Mouse (Mus musculus) gastrocnemius, adult 2 months (tissue): ENCODE results near the gene Hils1. TPM values are rescaled to one million over a fixed set of nuclear protein-coding genes. Genes with fewer than 3 reads are reported as not detected.
A peak's percentile ranks its signal among the peaks of the same experiment; 100 is the strongest.

Experiments
- DNase-seq: peaks from one replicate; pipeline ENCODE4 v3.0.0; 2022
- H3K27ac ChIP-seq: fragments of 200-600 bp; 2 replicates; pipeline ENCODE4 v1.8.1; 2022; ENCODE audit warnings: mild to moderate bottlenecking
- H3K4me3 ChIP-seq: fragments of 200-600 bp; 2 replicates; pipeline ENCODE4 v1.8.1; 2022; ENCODE audit warnings: mild to moderate bottlenecking, moderate library complexity
- CTCF ChIP-seq: fragments of 200-600 bp; IDR thresholded peaks from 2 replicates; pipeline ENCODE4 v1.8.1; 2022; ENCODE audit warnings: antibody characterized with exemption, mild to moderate bottlenecking, moderate library complexity
- intact Hi-C: fragments of 180-260 bp; cut with DNase I; formaldehyde crosslinking; loops from one replicate; pipeline ENCODE4 v1.15.1; 2025
- long read RNA-seq, 2 experiments: library from polyadenylated mRNA; stranded (forward); transcript quantifications; one replicate each; pipeline ENCODE4 v2.0.0; 2021
- total RNA-seq, 2 experiments: library from RNA; stranded (reverse); gene quantifications; 2 replicates each; pipeline ENCODE4 v1.2.3; 2021

Hils1 gene
- total RNA-seq: not detected
- long read RNA-seq, experiment 1: 0 reads
- long read RNA-seq, experiment 2: 0 reads

GRCm38 (mm10) chr11:94967419-94967818 is at the start of gene Hils1:
Gene Hils1 (plus strand): TSS chr11:94967593.
- TF ChIP-seq CTCF: no peak
- no peak for DNase-seq
- intact Hi-C loops: no loop called here
- Histone ChIP-seq H3K4me3 (no peak within 1 kb of the TSS), H3K27ac (no peak within 1 kb of the TSS)

GRCm38 (mm10) chr11:94917717-94918116 is 49.7 kb upstream of the Hils1 start:
- intact Hi-C loops: no loop called here
- no peak; the same call in 1 of the 2 replicates for TF ChIP-seq CTCF
- Histone ChIP-seq H3K4me3 (no peak overlapping the region), H3K27ac (peak overlapping the region; percentile 36; the same call in 1 of the 2 replicates)
- no peak for DNase-seq

DNA sequence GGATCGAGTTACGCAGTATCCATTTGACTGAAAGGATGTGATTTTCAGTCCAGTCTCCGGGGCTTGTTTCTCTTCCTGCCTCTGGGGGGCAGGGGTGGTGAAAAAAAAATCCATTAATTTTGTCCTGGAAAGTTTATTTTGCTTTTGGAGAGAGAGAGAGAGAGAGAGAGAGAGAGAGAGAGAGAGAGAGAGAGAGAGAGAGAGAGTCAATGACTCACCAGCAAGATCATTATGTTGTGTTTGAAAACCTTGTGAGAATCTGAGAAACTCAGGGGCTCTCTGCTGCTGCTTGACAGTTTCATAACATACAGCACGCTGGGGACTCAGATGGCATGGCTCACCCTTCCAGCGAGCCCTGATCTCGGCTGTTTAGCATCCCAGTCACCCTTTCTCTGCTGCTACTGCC is 46.4 kb upstream of the Hils1 start:
- intact Hi-C loops: no loop called here
- Histone ChIP-seq H3K4me3 (no peak overlapping the region), H3K27ac (peak overlapping the region; percentile 46)
- DNase-seq: no peak
- peak; percentile 12; the same call in 1 of the 2 replicates for TF ChIP-seq CTCF

- no peak overlapping the region for H3K27ac ChIP-seq
- TF ChIP-seq CTCF: no peak
- H3K4me3 ChIP-seq: no peak overlapping the region
- DNase-seq: no peak
- intact Hi-C loops: no loop called here
Observed at GRCm38 (mm10) chr11:94924977-94925376, 42.4 kb upstream of the Hils1 start.

DNA sequence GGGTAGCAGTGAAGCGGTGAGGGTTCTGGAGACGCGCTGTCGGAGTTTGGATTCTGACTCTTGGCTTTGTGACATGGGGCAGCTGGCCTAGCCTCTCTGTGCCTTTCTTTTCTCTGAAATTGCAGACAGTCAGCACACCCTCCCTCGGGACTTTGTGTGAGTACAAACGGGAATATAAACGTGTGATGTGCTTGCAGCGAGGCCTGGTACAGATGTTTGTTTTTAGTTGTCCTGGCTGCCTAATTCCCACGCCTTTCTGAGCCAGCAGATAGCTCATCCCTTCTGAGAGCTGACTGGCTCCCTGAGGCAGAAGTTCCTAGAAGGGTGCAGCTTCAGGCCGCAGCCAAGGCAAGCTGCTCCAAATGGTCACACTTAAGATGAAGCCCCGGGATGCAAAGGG is 41.0 kb upstream of the Hils1 start:
- intact Hi-C loops: no loop called here
- peak; percentile 63 for DNase-seq

GRCm38 (mm10) chr11:94927771-94928291 is 39.6 kb upstream of the Hils1 start:
- Histone ChIP-seq H3K4me3 (0 out of 2 replicates have a peak overlapping the region, but pooled peaks have one; percentile 3), H3K27ac (peak overlapping the region; percentile 87)
- no peak for TF ChIP-seq CTCF
- peak; percentile 57 for DNase-seq
- intact Hi-C loops: no loop called here

More for the DNA sequence above, 41.0 kb upstream of the Hils1 start:
- TF ChIP-seq CTCF: no peak
- Histone ChIP-seq H3K4me3 (no peak overlapping the region), H3K27ac (peak overlapping the region; percentile 54)

- DNase-seq: peak; percentile 95
- H3K27ac ChIP-seq: peak overlapping the region; percentile 87
- H3K4me3 ChIP-seq: peak overlapping the region; percentile 52
- no peak for TF ChIP-seq CTCF
- intact Hi-C loops: no loop called here
Observed at GRCm38 (mm10) chr11:94928820-94929219, 38.6 kb upstream of the Hils1 start.

GRCm38 (mm10) chr11:94929599-94929998 is 37.8 kb upstream of the Hils1 start:
- H3K27ac ChIP-seq: peak overlapping the region; percentile 87
- intact Hi-C loops: no loop called here
- no peak for DNase-seq
- no peak for TF ChIP-seq CTCF
- H3K4me3 ChIP-seq: 0 out of 2 replicates have a peak overlapping the region, but pooled peaks have one; percentile 3

GRCm38 (mm10) chr11:94930151-94930550 is 37.2 kb upstream of the Hils1 start:
- intact Hi-C loops: no loop called here
- DNase-seq: peak; percentile 46

DNA sequence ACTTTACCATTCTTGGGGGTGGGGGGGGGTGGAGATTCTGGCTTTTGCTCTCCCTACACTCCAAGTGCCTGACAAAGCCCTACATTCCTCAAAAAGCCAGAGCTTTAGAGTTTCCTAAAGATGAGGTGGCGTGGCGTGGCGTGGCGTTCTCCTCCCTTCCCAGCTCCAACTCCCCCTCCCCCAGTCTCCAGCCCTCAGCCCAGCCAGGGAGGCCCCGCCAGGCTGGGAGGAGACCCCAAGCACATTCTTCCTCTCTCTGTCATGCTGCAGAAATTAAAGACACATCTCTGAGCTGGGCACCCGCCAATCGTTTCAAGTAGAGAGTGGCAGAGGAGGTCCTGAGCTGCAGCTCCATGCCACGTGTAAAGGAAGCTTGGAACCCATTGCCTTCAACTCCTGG is 33.8 kb upstream of the Hils1 start:
- intact Hi-C loops: no loop called here
- no peak for TF ChIP-seq CTCF
- H3K4me3 ChIP-seq: peak overlapping the region; percentile 52
- peak overlapping the region; percentile 85 for H3K27ac ChIP-seq
- peak; percentile 77 for DNase-seq

More at GRCm38 (mm10) chr11:94930151-94930550, 37.2 kb upstream of the Hils1 start:
- TF ChIP-seq CTCF: no peak
- peak overlapping the region; percentile 87 for H3K27ac ChIP-seq
- no peak overlapping the region for H3K4me3 ChIP-seq

GRCm38 (mm10) chr11:94934526-94934925 is 32.9 kb upstream of the Hils1 start:
- peak; percentile 60 for DNase-seq
- intact Hi-C loops: no loop called here
- Histone ChIP-seq H3K4me3 (peak overlapping the region; percentile 77), H3K27ac (peak overlapping the region; percentile 90)
- TF ChIP-seq CTCF: no peak

GRCm38 (mm10) chr11:94936045-94936444 is 31.3 kb upstream of the Hils1 start, which contains the start of gene Col1a1:
Gene Col1a1 (plus strand): TSS chr11:94936224.
- DNase-seq: peak; percentile 91
- peak within 1 kb of the TSS; percentile 90 for H3K27ac ChIP-seq
- intact Hi-C loops: loop anchor here (2.0 kb wide), 1 partner anchor 23 kb away; no protein-coding TSS in a partner anchor
- H3K4me3 ChIP-seq: peak within 1 kb of the TSS; percentile 77
- TF ChIP-seq CTCF: no peak

- intact Hi-C loops: loop anchor here (1.0 to 2.0 kb wide), 2 partner anchors 24 to 71 kb away; no protein-coding TSS in a partner anchor
- peak overlapping the region; percentile 90 for H3K27ac ChIP-seq
- peak; percentile 91; the same call in 1 of the 2 replicates for TF ChIP-seq CTCF
- H3K4me3 ChIP-seq: peak overlapping the region; percentile 77
- peak; percentile 89 for DNase-seq
Observed at GRCm38 (mm10) chr11:94936851-94937295, 30.5 kb upstream of the Hils1 start.

DNA sequence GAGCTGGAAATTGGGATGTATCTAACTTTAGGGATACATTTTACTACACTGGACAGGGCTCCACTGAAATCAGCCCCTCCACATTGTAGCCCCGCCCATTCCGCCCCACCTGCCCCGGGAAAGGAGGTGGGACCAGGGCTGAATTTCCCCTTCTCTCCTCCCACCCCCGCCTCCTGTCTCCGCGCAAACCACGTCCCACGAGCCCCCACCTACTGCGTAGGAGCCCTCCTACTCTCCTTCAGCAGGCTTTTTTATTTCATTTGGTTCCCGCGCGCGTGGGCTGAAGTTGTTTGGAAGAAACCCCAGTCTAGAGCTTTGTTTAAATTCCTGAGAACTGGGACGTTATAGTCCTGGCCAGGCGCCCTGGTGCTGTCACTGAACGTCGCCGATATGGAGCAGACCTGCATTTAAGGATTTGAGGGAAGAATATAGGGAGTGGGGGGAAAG is 30.0 kb upstream of the Hils1 start:
- TF ChIP-seq CTCF: no peak
- H3K4me3 ChIP-seq: peak overlapping the region; percentile 77
- DNase-seq: peak; percentile 78
- intact Hi-C loops: loop anchor here (1.0 to 2.0 kb wide), 2 partner anchors 25 to 71 kb away; no protein-coding TSS in a partner anchor
- H3K27ac ChIP-seq: peak overlapping the region; percentile 90
